Mouse (Mus musculus): ENCODE data around the gene Tcf23.

Gene Tcf23

DNA sequence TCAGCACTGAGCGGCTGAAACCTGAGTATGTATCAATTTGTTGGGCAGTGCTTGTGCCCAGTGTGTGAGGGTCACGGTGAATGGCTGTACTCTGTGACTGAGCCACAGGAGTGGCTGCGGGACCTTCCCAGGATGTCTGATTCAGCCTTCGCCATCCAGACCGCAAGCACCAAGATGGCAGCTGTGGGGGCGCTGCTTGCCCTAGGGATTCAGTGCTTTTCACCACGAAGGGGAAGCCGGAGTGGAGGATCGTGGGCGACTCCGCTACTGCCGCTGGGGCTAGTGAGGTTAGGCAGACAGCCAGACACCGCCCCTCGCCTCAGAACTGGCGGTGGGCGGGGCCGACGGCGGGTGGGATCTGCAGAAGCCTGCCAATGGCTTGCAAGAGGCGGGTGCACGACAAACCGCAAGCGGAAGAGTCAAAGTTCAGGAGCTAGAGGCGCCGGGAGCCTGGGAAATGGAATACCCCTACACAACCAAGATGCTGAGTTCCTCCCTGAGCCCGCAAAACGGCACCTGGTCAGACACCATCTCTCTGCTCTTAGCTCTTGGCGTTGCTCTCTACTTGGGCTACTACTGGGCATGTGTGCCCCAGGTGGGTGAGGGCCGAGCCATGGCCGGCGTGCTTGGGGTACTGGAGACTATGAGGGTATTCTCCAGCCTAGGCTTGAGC, 18.7 kb upstream of the Tcf23 start:
- peak; percentile 94 for DNase-seq (ENCODE audit: low spot score)

DNA sequence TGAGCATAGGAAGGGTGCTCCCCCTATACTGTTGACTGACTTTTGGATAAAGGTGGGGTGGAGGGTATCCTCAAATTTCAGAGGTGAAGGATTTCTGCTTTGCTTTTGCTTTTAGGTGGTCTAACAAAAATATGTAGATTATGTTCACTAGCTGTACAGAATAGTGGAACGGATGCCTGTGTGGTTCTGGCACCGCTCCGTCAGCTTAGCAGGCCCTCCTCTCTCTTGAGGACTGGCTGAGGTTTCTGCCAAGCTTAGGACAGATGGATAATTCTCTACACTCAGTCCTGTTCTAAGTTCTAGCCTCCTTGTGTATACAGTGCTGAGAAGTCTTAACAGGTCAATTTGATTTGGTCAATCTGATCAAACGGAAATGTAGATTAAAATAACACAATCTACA, 18.0 kb upstream of the Tcf23 start:
- DNase-seq (ENCODE audit: low spot score) = peak; percentile 74

DNA sequence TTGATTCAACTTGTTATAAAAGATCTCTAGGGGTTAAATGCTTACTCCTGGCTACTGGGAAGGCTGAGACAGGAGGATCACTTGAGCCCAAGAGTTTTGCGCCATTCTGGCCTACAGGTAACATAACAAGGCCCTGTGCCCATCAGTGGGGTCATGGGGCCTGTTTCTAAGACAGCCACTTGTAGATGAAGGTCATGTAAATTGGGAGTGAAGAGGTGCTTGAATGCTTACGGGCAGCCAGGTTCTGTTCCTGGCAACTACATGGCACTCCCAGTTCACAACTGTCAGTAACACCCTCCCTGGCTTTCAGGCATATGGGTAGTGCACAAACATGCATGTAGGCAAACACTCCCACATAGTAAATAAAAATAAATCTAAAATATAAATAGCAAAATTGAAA, 17.5 kb upstream of the Tcf23 start:
- no peak for DNase-seq (ENCODE audit: low spot score)

DNA sequence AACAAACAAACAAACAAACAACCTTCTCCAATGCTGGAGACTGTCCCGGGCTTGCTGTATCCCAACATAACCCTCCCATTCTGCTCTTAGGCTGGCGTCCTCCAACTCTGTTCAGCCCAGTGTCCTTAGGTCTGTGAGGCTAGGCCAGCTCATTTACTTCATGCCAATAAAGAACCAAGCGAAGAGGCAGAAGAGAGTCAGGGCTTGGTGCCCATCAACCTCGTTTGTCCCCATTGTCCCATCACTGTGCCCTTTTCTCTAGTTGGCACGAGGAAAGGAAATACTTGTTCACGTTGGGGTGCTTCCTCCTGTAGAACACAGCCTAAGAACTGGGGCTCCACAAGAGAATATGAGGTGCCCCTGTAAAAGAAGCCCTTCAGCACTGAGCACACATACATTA, 16.8 kb upstream of the Tcf23 start:
- DNase-seq (ENCODE audit: low spot score) = peak; percentile 65

DNA sequence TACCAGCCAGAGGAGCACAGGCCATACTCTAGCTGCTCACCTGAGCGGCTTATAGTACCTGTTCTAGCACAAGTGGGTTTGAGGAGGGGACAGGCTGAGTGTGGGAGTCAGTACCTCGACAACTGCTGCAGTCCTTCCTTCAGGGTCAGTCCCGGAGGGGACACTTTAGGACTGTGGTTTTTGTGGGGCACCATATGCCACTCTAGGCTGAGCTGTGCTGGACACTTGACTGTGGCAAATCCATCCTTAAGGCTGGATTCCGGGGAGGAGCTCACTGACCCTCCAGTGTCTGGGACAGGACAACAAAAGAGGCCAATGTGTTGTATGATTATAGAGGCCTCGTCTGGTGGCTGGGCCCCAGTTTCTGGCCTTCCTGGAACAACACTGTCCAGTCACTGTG, 15.9 kb upstream of the Tcf23 start:
- DNase-seq (ENCODE audit: low spot score) = no peak

DNA sequence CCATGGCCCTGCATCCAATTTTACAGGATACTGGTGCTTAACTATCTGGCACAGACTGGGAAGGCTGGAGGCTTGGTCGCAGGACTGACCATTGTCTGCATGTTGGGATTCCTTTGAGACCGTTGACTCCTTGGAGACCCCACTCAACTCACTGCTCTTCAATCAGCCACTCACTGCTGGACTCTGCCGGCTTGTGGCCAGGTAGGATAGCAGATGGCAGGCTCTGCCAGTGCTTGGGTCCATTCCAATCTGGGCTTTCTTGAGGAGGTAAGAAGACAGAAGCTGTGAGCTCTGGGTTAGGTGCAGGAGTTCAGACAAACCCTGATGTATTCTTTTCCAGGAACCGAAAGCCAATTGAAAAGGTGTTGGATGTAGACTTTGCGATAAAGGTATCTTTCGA, 14.4 kb upstream of the Tcf23 start:
- no peak for DNase-seq (ENCODE audit: low spot score)

DNA sequence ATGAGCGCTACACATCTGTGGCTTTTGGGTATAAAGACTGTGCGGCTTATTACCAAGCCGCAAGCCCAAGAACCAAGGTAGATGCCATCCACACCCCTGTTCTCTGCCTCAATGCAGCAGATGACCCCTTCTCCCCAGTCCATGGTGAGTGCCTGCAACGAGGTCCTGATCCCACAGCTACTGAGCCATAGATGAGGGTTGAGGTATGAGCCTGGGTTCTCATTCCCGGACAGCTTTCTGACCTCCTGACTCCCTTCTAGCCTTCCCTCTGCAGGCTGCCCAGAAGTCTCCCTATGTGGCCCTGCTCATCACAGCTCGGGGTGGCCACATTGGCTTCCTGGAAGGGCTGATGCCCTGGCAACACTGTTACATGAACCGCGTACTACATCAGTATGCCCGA, 13.9 kb upstream of the Tcf23 start:
- no peak for DNase-seq (ENCODE audit: low spot score)

DNA sequence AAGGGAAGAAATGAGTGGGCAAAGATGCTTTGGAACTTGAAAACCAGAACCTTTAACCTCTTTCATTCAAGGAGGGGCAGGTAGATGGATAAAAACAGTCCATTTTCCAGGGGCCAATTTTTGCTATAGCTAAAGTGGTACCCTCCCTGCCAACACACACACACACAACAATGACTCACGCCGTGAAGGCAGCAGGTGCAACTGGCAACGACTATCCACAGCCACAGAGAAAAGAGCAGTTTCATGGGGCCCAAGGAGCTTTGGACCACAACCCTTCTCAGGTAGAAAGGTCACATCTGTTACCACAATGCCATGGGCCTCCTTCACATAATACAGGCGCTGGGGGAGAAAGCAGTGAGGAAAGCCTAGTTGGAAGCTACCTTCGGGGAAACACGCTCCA, 12.7 kb upstream of the Tcf23 start:
- no peak for DNase-seq (ENCODE audit: low spot score)

DNA sequence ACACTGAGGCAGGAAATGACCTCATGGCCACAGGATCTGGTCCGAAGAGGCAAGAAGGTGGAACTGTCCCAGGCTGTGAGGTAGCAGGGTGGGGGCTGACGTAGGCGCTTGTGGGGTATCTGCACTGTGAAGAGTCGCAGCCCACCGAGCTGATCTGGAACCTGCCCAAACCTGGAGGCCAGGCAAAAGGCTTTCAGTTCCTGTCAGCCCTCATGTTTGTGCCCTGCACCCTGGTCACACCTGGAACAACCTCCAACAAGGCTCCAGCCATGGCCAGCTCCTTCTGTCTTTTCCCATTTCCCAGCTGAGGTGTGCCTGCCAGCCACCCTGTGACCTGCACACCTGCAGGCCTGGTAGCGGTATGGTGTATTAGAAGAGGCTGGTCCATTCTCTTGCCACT, 10.6 kb upstream of the Tcf23 start:
- DNase-seq (ENCODE audit: low spot score) = no peak

DNA sequence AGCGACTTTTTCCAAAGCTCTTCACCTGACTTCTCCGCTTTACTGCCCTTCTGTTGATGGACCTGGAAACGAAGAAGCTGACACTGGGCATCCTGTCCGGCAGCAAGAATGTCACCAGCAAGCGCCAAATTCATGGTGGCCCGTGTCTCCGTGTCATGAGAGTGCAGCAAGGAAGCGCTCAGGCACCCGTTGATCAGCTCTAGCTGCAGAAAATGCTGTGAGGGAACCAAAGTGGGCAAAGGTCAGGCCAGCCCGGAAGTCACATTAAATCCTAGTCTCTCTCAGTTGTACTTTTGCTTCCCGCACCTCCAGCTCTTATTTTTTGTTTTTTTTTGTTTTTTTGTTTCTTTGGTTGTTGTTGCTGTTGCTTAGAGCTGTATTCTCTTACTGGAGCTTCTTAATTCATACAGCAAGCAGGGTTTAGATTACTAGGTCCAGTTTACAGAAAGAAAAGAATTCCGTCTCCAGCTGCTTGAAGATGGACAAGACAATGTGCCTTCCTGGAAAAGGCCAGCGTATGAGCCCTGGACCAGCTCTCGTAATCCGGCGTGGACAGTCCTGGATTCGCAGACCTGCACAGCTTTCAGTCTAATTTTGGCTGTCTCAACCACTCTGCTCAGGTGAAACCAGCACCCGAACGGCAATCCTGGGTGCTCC, 9.1 kb upstream of the Tcf23 start:
- DNase-seq (ENCODE audit: low spot score) = peak; percentile 60

DNA sequence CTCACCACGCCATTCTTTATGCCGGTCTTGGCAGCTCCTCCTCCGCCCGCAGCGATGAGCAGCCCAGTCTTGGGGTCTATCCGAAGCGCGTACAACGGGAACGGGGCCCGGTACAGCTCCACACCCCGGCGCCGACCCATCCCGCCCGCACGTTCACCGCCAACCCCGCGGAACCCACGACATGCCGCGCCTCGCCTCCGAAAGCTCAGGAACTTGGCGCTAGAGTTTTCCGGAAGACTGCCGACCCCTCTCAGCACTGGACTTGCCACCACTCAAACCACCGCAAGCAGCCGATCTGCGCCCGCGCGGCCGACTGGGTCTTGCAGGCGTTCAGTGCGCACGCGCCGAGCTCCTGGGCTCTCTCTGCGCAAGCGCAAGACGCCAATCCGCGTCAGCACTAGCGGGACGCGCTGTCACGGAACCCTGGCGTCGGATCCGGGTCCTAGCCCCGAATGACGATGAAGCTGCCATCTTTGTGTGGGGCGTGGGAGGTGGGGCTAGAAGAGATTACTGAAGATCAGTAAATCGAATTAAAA, 8.4 kb upstream of the Tcf23 start, which contains the start of gene Preb:
Gene Preb (minus strand): TSS at position 396 of the 536 bp plus-strand sequence.
- peak; percentile 99 for DNase-seq (ENCODE audit: low spot score)

DNA sequence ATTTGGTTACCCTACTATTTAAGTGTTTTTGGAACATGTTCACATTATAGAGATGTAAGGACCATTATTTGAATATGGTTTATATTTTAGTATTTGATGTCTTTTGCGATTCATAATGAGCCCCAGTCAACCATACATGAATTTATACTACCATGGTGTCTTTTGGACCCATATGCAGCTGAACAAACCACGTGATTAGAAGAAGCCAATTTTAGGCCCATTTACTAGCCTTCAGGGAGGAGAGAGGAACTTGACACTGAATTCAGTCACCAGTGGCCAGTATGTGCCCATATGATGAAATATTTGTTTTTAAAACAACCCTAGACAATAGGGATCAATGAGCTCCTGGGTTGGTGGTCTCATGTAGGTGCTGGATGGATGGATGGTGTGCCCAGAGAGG, 7.6 kb upstream of the Tcf23 start:
- DNase-seq (ENCODE audit: low spot score) = no peak

DNA sequence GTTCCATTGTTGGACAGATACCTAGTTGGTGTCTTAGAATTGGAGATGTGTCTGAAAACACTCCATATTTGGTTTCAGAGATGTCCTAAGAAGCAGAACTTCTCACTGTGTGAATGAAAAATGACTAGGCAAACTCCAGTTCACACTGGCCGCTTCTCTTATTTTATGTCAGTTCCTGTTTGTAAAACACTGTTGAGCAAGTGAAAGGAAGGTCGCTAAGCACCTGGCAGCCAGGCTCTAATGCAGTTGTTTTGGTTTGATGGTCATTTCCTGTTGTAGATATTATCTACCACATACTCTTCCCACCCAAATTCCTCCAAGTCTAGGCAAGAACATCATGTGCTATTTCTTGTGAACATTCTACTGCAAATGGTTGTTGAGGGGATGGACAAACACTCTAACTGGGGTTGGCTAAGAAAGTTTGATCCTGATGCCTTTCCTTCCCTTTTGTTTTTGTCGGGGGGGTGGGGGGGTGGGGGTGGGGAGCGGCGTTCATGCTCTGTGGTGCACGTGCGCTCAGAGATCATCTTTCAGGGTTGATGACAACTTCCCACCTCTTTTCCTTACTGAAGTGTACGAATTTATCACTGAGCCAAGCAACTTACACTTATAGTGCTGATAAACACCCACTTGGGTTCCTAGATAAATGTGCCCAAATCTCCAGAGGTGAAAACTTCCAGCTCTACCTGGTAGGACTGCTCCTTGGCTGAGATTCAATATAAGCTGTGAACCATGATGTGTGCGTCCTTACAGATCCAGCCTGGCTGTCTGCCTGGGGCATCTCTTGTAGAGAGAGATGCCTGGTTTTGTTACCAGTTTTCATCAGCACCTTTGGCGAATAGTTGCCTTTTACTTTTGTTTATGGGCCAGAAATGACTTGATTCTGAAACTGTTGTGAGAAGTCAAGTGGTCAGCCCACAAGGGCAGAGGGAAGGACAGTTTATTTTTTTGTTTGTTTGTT, 6.6 kb upstream of the Tcf23 start:
- no peak for DNase-seq (ENCODE audit: low spot score)

DNA sequence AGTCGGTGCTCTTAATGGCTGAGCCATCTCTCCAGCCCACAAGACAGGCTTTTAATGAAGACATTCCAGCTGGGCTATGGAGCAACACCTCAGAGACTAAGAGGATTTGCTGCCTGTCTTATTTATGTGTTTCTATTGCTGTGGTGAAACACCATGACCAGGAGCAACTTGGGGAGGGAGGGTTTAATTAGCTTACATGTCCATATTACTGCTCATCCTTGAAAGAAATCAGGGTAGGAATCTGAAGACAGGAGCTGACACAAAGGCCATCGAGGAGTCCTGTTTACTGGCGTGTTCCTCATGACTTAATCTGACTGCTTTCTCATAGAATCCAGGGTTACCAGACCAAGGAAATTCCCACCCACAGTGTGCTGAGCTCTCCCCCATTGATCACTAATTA, 4.5 kb upstream of the Tcf23 start:
- DNase-seq (ENCODE audit: low spot score) = no peak

DNA sequence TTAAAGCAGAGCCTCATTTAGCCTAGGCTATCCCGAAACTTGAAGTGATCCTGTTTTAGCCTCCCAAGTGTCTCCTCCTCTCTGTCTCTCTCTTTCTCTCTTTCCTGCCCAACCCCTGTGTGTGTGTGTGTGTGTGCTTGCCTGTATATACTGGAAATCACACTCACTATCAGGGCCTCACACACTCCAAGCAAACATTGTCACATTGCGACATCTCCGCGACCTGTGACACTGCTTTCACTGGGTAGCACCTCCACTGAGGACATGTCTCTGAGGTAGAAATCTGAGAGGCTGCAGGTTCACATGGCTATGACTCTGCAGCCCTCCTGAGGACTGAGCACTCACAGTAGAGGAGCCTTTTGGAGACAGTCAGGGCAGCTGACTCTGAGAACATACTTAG, 2.3 kb upstream of the Tcf23 start:
- no peak for DNase-seq (ENCODE audit: low spot score)

DNA sequence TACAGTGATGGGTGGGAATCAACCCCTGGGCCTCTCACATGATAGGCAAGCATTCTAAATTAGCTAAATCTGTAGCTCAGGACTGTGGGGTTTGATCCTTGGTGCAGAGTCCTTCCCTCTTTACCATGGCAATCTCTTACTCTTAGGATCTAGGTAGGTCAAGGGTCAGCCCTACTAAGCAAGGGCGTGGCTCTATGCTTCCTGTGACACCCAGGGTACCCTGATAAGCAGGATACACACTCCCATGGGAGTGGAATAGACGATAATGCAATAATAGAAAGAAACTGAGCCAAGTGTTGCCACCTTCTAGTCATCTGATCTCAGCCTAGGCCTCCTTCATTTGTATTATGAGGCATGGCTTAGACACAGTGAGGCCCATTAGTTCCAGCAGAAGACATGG, 978 bp downstream of the Tcf23 start:
- DNase-seq (ENCODE audit: low spot score) = no peak

DNA sequence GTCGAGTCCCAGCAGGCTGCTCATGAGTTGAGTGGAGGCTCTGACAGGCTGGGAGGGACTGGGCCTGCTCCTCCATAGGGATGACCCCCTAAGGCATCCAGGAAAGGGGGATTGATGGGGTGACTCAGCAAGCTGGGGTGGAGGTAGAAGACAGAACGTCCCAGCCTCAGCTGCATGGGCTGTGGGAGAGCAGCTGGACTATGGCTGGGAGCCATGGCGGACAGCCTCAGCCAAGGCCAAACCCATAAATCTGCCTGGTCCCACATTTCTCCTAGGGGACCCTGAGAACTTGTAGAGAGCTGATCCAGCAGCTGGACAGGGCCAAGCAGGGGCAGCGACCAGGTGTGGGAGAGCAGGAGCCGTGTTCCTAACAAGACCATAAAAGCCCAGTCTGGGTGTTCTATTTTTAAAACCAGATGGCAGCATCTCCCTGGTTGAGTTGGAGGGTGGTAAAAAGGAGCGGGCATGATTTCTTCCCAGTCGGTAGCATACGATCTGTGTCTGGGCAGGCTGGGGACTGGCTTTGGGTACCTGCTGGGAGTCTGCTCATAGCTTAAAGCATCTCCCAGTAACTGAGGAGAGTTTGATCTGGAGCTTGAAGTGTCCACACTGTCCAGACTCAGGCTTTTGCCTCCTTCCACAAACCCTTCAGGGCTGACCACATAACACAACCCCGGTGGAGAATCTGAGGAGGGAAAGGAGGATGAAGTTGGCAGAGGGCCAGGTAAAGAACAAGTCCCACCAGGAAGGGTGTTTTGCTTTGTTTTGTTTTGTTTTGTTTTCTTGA, 6.6 kb downstream of the Tcf23 start:
- DNase-seq (ENCODE audit: low spot score) = no peak

DNA sequence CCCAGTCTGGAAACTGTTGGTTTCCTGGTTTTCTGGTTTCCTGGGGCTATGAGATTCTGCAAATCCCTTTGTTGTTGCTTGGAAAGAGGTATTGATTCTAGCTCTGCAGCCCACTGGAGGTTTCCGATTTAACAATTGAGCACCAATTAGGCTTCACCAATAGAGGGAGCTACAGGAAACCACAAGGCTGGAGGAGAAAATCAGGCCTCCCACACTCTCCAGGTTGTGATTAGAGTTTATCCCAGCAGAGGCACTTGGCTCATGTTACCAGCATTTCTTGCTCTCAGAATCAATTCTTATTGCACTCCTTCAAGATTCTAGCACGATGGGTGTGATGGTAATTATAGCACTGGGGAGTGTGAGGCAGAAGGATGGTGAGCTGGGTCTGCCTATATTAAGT, 13.9 kb downstream of the Tcf23 start:
- peak; percentile 72 for DNase-seq (ENCODE audit: low spot score)

DNA sequence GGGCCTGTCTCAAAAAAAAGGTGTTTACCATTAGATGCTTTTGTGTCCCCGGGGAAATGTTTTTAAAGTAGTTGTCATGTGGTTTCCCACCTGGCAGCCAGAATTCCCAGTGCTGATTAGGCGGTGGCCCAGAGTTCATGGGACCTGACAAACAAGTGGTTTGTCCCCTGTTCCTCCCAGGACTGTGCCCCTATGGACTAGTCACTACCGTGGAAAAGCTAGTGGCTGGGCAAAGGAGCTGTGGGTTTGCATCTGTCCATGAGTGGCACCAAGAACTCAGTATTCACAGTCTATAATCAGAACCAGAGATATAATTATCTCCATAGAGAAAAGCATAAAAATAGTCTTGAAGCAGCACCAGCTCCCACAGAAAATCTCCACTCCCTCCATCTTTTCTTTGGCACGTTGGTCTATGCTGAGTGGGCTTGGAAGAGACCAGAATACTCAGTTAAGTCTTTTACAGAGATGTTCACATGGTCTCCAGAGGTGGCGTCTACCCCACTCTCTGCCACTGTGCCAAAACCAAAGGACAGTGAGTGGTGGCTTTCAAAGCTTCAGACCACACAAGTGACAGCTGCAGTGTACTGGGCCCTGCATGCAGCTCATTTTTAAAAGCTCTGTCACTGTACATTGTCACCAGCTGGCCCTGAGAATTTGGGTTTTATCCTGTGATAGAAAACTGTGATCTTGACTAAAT, 24.7 kb downstream of the Tcf23 start:
- DNase-seq (ENCODE audit: low spot score) = no peak

DNA sequence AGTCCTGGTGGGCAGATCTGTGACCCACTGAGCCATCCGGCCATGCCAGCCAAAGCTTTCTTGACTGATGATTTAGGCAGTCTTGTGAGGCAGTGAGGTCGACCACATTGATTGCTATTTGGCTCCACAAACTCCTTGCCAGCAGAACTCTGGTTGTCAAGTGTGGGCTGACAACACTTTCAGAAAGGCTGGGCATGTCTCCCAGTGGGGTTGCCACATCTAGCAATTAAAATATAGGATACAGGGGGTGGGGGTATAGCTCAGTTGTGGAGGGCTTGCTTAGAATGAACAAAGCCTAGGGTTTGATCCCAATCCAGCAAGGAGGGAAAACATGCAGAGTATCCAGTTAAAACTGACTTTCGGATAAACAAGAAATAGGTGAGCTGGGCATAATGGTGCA, 25.6 kb downstream of the Tcf23 start:
- DNase-seq (ENCODE audit: low spot score) = no peak
